Mouse (Mus musculus) naive thymus-derived CD4-positive, alpha-beta T cell, adult 2 months (primary cell): ENCODE results near the gene Timeless.
"Not testable (repeated sequence)": the region's sequence is repeated elsewhere in the genome, so short reads cannot be mapped to it uniquely, and the experiment has no call there.

Source experiments
- DNase-seq: peaks from one replicate; pipeline ENCODE4 v3.0.0-alpha.2; 2011; ENCODE audit warnings: low read depth

The Timeless gene

DNA sequence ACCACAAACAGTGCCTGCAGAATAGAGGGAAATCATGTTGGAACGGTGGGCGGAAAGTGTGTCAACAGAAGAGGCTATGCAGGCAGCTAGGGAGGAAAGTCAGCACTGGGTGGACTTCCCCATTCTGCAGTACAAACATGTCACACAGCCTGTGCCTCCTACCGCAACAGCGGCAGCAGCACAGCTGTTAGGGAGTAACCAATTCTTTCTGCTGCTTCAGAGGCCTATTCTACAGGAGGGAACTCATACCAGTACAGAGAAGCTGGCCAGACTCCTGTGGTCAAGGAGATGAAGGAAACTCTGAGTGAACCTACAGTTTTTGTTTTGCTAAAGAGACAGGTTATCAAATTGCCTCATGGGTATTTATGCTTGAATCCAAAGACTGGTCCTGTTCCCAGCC is 27.1 kb downstream of the Timeless start:
- DNase-seq = no peak

DNA sequence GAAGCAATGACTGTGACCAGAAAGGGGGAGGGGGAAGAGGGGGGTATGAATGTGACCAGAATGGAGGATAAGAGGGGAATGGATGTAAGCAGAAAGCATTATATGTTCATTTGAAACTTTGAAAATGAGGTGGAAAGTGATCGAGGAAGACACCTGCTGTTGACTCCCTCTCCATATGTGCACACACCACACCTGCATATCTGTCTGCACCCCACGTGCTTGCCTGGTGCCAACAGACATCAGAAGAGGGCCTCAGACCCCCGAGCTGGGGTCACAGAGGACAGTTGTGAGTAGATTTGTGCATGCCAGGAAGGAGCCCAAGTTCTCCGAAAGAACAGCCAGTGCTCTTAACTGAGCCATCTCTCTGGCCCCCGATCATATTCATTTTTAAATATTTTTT is 28.1 kb downstream of the Timeless start:
- no peak for DNase-seq

DNA sequence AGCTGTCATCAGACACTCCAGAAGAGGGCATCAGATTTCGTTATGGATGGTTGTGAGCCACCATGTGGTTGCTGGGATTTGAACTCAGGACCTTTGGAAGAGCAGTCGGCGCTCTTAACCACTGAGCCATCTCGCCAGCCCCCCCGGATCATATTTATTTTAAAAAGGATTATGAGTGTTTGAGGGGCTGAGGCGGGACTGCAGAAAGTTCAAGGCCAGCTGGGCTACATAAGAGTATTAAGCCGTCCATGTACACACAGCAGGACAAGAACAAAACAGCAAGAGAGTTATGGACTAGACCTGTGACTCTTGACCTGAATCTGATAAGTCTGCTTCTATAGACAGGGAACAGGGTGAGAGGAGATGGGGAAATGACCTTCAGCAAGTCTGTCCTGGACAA is 28.5 kb downstream of the Timeless start:
- DNase-seq = not testable (repeated sequence)

- no peak for DNase-seq
Measured at GRCm38 (mm10) chr10:128262300-128262699, 30.4 kb downstream of the Timeless start.

DNA sequence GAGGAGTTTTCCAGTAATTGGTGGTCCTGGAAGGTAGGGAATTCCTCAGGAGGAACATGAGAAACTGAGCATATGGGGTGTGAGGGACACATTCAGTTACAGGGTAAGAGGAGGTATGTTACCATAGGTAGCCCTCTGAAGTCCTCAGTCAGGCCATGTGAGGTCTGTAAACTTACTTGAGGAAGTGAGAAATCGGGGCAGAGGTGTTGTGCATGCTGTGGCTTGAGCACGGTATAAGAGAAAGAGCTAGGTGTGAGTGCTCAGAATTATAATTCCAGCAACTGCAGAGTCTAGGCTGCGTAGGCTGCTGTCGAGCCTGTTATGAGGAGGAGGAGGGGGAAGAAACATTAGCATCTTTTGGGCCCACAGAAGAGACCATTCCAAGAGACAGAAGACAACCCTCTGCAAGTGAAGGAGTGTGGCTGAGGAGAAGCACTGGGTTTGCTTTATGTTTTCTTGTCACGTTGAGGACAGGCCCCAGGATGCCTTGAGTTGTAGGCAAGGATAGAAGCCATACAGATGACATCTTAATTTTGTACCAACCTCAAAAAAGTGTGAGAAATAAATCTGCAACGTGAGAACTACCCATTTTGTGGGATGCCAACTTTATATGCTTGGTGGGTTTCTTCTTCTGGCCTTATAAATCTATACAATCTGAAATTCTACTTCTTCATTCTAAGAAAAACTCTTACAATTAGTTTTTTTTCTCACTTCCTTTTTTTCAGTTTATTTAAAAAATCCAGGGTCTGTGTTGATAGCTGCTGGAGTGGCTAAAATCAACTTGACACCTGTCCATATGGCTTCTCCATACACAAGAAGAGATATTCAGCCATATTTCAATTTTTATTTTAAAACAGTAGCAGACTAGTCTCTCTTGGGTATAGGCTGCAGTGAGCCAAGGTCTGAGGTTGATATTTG is 31.8 kb downstream of the Timeless start:
- DNase-seq = no peak

GRCm38 (mm10) chr10:128268371-128268770 is 36.5 kb downstream of the Timeless start, which contains the start of gene Apof:
Apof (plus strand) TSS chr10:128268671.
- no peak for DNase-seq

DNA sequence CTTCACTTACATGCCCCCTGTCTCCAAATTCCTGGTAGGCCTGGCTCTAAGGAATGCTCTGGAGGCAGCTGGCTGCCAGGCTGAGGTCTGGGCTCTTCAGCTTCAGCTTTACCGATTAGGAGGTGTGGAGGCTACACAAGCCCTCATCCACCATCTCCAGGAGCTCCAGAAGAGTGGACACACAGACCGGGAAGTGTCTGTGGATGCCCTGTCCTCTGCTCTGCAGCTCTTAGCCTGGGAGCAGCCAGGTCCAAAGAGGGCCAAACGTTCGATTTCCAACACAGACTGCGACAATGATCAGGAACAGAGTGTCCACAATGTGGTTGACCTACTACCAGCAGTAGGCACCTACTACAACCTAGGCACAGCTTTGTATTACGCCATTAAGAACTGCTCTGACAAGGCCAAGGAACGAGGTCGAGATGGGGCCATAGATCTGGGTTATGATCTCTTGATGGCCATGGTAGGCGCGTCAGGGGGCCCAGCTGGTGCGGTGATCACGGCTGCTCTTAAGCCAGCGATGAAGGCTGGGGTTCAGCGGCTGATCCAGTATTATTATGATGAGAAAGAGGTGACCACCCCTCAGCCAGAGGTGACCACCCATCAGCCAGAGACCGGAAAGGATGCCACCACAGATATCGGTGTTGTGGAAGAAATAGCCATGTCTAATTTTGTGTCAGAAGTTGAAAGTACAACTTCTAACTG is 37.5 kb downstream of the Timeless start:
- no peak for DNase-seq

DNA sequence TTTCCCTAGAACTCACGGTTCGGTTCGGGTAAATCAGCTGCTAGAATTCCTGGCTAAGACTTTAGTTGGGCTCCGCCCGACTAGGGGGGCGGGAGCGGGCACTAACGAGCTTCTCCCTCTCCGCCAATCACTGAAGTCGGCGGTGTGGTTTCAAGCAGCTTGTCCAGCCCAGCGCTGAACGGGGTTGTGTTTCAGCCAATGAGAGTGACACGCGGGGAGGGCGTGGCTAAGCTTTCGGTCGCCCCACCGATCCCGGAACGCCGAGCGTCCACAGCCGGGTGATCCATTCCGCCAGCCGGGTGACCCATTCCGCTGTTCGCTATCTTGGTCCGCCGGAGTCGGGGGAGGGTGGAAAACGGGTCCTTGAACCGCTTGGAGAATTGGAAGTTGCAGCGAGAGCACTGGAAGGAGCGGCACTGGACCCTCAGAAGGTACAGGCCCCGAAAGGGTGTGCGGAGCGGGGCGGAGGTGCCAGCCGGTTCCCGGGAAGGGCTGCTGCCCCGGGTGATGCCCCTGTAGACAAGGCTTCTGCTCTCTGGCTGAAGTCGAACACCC is 38.5 kb downstream of the Timeless start, which contains the start of gene Stat2:
Stat2 (plus strand) TSS at position 273 of the 555 bp plus-strand sequence.
- peak; percentile 95 for DNase-seq

DNA sequence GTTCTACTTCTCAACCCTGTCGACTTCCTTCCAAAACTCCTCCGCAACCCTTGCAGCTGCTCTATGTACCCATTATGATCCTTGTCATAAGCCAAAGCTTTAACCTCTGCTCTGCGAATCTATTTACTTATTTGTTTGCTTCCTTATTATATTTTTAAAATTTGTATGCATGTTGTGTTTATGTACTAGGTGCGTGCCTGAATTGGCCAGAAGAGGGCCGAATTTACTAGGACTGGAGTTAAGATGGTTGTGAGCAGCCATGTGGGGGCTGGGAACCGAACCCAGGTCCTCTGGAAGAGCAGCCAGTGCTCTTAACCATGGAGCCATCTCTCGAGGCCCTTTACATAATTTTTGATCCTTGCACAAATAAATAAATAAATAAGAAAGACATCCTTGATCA is 39.0 kb downstream of the Timeless start:
- no peak for DNase-seq

- DNase-seq = no peak
Measured at GRCm38 (mm10) chr10:128271883-128272282, 40.0 kb downstream of the Timeless start.

DNA sequence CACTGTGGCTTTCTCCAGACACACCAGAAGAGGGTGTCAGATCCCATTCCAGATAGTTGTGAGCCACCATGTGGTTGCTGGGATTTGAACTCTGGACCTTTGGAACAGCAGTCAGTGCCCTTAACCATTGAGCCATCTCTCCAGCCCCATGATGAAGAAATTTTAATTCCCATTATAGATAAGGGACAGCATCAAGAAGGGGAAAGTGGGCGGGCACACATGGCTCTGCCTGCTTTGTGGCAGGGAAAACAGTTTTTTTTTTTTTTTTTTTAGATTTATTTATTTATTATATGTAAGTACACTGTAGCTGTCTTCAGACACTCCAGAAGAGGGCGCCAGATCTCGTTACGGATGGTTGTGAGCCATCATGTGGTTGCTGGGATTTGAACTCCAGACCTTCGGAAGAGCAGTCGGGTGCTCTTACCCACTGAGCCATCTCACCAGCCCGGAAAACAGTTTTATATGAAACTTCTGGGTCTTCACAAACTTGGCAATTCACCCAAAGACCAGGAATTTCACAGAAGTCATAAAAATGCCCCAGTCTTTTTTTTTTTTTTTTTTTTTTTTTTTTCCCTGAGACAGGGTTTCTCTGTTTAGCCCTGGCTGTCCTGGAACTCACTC is 41.1 kb downstream of the Timeless start:
- DNase-seq = not testable (repeated sequence)

GRCm38 (mm10) chr10:128275374-128275773 is 43.5 kb downstream of the Timeless start:
- not testable (repeated sequence) for DNase-seq

GRCm38 (mm10) chr10:128278158-128278557 is 46.3 kb downstream of the Timeless start:
- DNase-seq = no peak

- no peak for DNase-seq
Measured at GRCm38 (mm10) chr10:128280943-128281342, 49.1 kb downstream of the Timeless start.

- DNase-seq = no peak
Measured at GRCm38 (mm10) chr10:128281682-128282081, 49.8 kb downstream of the Timeless start.

DNA sequence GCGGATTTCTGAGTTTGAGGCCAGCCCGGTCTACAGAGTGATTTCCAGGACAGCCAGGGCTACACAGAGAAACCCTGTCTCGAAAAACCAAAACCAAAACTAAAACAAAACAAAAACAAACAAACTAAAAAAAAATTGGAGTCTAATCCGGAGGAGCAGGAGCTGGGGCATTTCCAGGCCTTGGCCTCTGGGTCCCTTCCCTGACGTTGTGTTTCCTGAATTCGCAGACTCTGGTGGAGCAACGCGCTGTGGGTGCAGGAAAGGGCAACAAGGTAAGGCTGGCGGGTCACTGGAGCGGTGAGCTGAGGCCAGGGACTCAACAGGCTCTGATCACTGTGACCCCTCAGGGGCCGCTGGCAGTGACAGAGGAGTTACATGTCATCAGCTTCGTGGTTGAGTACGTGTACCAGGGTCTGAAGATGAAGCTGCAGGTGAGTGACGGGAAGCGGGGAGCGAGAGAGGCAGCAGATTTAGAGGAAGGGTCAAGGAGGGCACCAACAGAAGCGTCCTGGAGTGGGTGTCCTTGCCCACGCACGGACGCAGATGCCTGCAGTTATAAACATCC is 51.1 kb downstream of the Timeless start:
- no peak for DNase-seq

GRCm38 (mm10) chr10:128283604-128284579 is 52.0 kb downstream of the Timeless start:
- peak; percentile 78 for DNase-seq

DNA sequence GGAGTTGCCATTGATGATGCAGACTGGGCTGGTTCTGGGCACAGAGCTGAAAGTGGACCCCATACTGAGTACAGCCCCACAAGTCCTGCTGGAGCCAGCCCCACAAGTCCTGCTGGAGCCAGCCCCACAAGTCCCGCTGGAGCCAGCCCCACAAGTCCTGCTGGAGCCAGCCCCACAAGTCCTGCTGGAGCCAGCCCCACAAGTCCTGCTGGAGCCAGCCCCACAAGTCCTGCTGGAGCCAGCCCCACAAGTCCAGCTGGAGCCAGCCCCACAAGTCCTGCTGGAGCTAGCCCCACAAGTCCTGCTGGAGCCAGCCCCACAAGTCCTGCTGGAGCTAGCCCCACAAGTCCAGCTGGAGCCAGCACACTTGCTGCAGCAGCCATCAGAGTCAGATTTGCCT is 58.7 kb downstream of the Timeless start:
- not testable (repeated sequence) for DNase-seq

DNA sequence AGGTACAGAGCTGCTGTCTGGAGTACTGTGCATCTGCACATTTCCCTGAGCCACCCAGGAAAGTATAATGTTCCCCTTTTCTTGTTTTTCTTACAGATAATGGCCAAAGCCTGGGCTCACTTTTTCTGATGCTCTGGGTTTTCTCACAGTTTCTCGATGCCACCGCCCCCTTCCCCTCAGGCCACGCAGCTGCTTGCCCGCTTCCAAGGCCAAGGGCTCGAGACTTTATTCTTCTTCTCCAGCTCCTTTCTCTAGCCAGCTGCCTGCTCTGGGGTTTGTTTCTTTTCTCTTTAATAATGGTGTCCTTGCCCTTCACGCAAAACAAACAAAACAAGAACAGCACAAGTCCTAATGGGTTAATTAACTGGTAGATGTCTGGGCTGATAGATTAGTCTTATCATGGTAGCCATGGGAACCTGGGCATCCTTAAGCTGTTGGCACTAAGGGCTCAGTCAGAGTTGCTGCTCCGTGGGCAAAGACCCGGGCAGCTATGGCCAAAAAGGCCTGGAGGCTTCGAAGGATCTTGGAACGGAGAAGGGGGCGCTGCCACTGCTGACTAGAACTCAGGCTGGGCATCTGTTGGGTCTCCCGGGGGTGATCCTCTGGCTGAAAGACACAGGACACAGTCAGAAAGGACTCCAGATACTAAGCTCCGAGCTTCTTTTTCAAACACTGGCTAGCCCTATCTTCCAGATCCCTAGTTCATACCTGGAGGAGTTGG is 64.7 kb downstream of the Timeless start:
- no peak for DNase-seq

GRCm38 (mm10) chr10:128297221-128297620 is 65.4 kb downstream of the Timeless start:
- DNase-seq = no peak
